Mouse (Mus musculus) embryonic facial prominence, embryonic 11.5 days (tissue): ENCODE measurements around the gene Angel1. TPM values are rescaled to one million over a fixed set of nuclear protein-coding genes. Genes with fewer than 3 reads are reported as not detected.

Source experiments
- ATAC-seq: fragments of 200-750 bp; cut with Nextera tagmentation; replicated peaks from 2 replicates; pipeline ENCODE4 v1.8.0; 2017; ENCODE audit warnings: low read depth; ENCODE audit not compliant: insufficient number of reproducible peaks, low FRiP score, low TSS enrichment
- DNase-seq: peaks from one replicate; pipeline ENCODE4 v3.0.0-alpha.2; 2015; ENCODE audit warnings: low spot score
- H3K27ac ChIP-seq: fragments of 300-500 bp; sonication (generic); replicated peaks from 2 replicates; pipeline ENCODE4 v1.5.1; 2014; ENCODE audit warnings: mild to moderate bottlenecking, low read depth, low read length, control low read depth
- H3K27me3 ChIP-seq: fragments of 300-500 bp; sonication (generic); 2 replicates; pipeline ENCODE4 v1.6.1; 2014; ENCODE audit warnings: mild to moderate bottlenecking, low read length, moderate library complexity, mixed read lengths; ENCODE audit not compliant: control insufficient read depth, insufficient read depth
- H3K36me3 ChIP-seq: fragments of 300-500 bp; sonication (generic); replicated peaks from 2 replicates; pipeline ENCODE4 v1.6.1; 2014; ENCODE audit warnings: low read depth, mild to moderate bottlenecking, low read length, moderate library complexity, mixed read lengths; ENCODE audit not compliant: control insufficient read depth, insufficient read depth
- H3K4me1 ChIP-seq: fragments of 300-500 bp; sonication (generic); 2 replicates; pipeline ENCODE4 v1.6.1; 2014; ENCODE audit warnings: low read length, mixed read lengths; ENCODE audit not compliant: control insufficient read depth, insufficient read depth
- H3K4me2 ChIP-seq: fragments of 300-500 bp; sonication (generic); 2 replicates; pipeline ENCODE4 v1.6.1; 2014; ENCODE audit warnings: low read depth, mild to moderate bottlenecking, control low read depth, low read length, moderate library complexity
- H3K4me3 ChIP-seq: fragments of 300-500 bp; sonication (generic); 2 replicates; pipeline ENCODE4 v1.5.1; 2014; ENCODE audit warnings: low read depth, low read length, control low read depth
- H3K9ac ChIP-seq: fragments of 300-500 bp; sonication (generic); replicated peaks from 2 replicates; pipeline ENCODE4 v1.6.1; 2014; ENCODE audit warnings: mild to moderate bottlenecking, control low read depth, low read length
- H3K9me3 ChIP-seq: fragments of 300-500 bp; sonication (generic); replicated peaks from 2 replicates; pipeline ENCODE4 v1.6.1; 2016; ENCODE audit warnings: mild to moderate bottlenecking, low read length, inconsistent platforms, mixed read lengths; ENCODE audit not compliant: control insufficient read depth
- WGBS: fragments of 180-500 bp; shearing (Covaris S2); extraction: QIAGEN DNeasy Blood & Tissue Kit; methylation state at CpG from one replicate; pipeline ENCODE4 v1.1.7; 2014; 5-methylcytosine and 5-hydroxymethylcytosine counted together
- polyA plus RNA-seq: library from polyadenylated mRNA; unstranded; fragments of >200 nt; fragmentation: Nextera tagmentation; extraction: Ambion mirVana; gene quantifications from 2 replicates; pipeline ENCODE4 v1.2.1, GENCODE M21; 2014

The Angel1 gene
- polyA plus RNA-seq, 1 experiment from 2014 or later: 10.9 TPM

DNA sequence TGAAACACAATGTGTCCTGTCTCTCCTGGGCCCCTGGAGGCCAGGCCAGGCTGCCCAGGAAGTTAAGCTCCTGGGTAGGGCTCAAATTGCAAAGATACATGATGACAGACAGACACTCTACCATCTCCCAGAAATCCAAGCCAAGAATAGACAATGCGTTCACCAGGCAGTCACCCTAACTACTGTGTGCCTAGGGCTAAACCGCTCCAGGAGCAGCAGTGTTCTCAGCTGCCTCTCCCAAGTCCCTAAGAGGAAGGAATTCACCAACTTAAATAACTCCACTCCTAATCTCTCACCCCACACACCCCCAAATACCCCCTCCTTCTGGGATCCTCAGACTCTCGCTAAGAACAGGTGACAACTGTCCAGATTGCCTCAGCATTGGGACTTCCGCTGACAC, 54.2 kb downstream of the Angel1 start:
- ATAC-seq: no peak
- WGBS: 70% methylated on average over 4 of the region's 4 CpGs
- no peak overlapping the region for H3K27ac ChIP-seq
- H3K4me2 ChIP-seq: no peak overlapping the region
- no peaks in the 10 kb centered on the region; the same call in 1 of the 2 replicates for H3K9me3 ChIP-seq
- H3K27me3 ChIP-seq: no peaks in the 10 kb centered on the region
- no peaks in the 10 kb centered on the region for H3K36me3 ChIP-seq
- no peak overlapping the region for H3K9ac ChIP-seq
- no peak for DNase-seq
- no peak overlapping the region for H3K4me3 ChIP-seq
- no peaks in the 10 kb centered on the region for H3K4me1 ChIP-seq

DNA sequence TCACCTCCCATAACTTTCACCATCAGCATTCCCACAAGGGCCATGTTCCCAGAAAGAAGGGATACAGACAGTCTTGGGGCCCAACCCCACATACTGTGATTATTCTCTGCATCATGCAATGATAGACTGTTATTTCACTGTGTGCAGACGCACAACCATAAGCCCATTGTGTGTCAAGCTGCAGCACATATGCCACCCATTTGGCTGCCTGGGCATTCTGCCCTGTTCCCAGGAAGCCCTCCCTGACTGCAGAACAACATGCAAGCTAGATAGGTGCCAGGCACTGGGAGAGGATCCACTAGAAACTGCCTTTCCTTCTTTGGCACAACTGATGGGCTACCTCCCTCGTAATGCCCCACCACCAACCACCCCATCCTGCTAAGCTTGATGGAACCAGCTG, 57.9 kb downstream of the Angel1 start:
- DNase-seq (no peak), ATAC-seq (no peak)
- H3K9ac ChIP-seq: no peak overlapping the region
- WGBS: 88% methylated on average over 2 of the region's 2 CpGs
- no peaks in the 10 kb centered on the region for H3K9me3 ChIP-seq
- no peaks in the 10 kb centered on the region for H3K27me3 ChIP-seq
- no peak overlapping the region for H3K4me2 ChIP-seq
- H3K27ac ChIP-seq: no peak overlapping the region
- H3K4me1 ChIP-seq: no peaks in the 10 kb centered on the region
- no peaks in the 10 kb centered on the region for H3K36me3 ChIP-seq
- no peak overlapping the region for H3K4me3 ChIP-seq

GRCm38 (mm10) chr12:86665656-86666055, 60.6 kb downstream of the Angel1 start:
- WGBS: 65% methylated on average over 3 of the region's 3 CpGs
- Histone ChIP-seq H3K9ac (no peak overlapping the region), H3K4me1 (no peaks in the 10 kb centered on the region), H3K9me3 (no peaks in the 10 kb centered on the region), H3K4me2 (no peak overlapping the region), H3K4me3 (no peak overlapping the region), H3K27me3 (no peaks in the 10 kb centered on the region), H3K27ac (no peak overlapping the region), H3K36me3 (no peaks in the 10 kb centered on the region)
- no peak for DNase-seq
- no peak for ATAC-seq

GRCm38 (mm10) chr12:86660466-86660865, 65.8 kb downstream of the Angel1 start:
- H3K27ac ChIP-seq: no peak overlapping the region
- H3K4me1 ChIP-seq: no peaks in the 10 kb centered on the region
- no peaks in the 10 kb centered on the region for H3K9me3 ChIP-seq
- 81% methylated on average over 2 of the region's 2 CpGs for WGBS
- H3K4me3 ChIP-seq: no peak overlapping the region
- H3K27me3 ChIP-seq: no peaks in the 10 kb centered on the region
- no peaks in the 10 kb centered on the region for H3K36me3 ChIP-seq
- no peak overlapping the region for H3K4me2 ChIP-seq
- DNase-seq (no peak), ATAC-seq (no peak)
- no peak overlapping the region for H3K9ac ChIP-seq

DNA sequence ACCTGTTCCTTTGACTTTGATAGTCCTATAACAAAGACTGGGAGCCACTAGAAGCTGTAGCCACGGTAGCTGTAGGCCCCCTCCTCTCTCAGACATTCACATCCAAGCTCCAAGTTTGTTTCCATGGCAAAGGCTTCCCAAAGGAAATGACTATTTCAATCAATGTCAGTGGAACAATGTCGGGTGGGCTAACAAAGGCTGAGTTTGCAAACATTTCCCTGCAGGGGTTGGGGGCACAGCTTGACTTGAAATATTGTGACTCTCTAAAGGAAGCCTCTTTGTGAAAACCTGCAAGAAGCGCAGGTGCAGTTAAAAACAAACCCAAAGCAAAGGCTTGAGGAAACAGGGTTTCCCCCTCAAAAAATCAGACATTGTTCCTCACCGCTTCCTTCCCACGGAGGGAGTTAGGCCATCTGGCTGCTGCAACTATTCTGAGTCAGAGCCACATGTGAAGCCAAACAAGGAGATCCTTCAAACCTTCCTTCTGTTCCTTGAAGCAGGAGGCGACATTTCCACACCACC, 66.8 kb downstream of the Angel1 start:
- H3K36me3 ChIP-seq: no peaks in the 10 kb centered on the region
- no peak overlapping the region for H3K27ac ChIP-seq
- WGBS: 47% methylated on average over 6 of the region's 6 CpGs
- H3K4me3 ChIP-seq: no peak overlapping the region
- ATAC-seq: no peak
- H3K27me3 ChIP-seq: no peaks in the 10 kb centered on the region
- peak; percentile 25 for DNase-seq
- H3K4me1 ChIP-seq: no peaks in the 10 kb centered on the region
- no peak overlapping the region for H3K9ac ChIP-seq
- H3K9me3 ChIP-seq: no peaks in the 10 kb centered on the region
- no peak overlapping the region for H3K4me2 ChIP-seq

- 74% methylated on average over 4 of the region's 4 CpGs for WGBS
- Histone ChIP-seq H3K9me3 (no peaks in the 10 kb centered on the region), H3K4me1 (no peaks in the 10 kb centered on the region), H3K4me2 (no peak overlapping the region), H3K27me3 (no peaks in the 10 kb centered on the region), H3K36me3 (no peaks in the 10 kb centered on the region), H3K9ac (no peak overlapping the region), H3K27ac (no peak overlapping the region), H3K4me3 (no peak overlapping the region)
- ATAC-seq: no peak
- DNase-seq: no peak
These were observed 73.7 kb downstream of the Angel1 start for GRCm38 (mm10) chr12:86652570-86653041.

DNA sequence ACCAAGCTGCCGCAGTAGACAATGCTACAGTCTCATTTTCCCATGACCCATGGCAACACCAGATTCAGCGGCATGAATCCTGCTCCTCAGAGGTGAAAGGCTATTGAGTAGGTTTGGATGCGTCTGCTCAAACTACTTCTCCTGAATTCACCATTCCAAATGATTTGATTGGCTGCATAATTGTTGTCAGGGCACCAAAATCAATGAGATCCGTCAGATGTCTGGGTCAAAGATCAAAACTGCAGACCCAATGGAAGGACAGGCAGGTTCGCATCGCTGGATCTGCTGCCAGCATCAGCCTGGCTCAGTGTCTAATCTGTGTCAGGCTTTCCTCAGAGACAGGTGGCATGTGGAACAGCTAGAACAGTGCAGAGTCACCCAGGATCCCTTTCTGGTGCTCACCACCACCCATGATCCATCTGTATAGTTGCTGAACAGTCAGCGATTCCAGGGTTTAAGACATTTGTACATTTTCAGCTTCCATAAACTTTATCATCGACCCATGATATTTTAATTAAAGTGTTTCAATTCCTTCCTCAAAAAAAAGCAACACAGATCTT, 74.9 kb downstream of the Angel1 start:
- Histone ChIP-seq H3K36me3 (no peaks in the 10 kb centered on the region), H3K4me2 (no peak overlapping the region), H3K9ac (no peak overlapping the region), H3K4me1 (no peaks in the 10 kb centered on the region), H3K4me3 (no peak overlapping the region), H3K27me3 (no peaks in the 10 kb centered on the region), H3K27ac (no peak overlapping the region), H3K9me3 (no peaks in the 10 kb centered on the region)
- ATAC-seq (no peak), DNase-seq (no peak)
- 85% methylated on average over 8 of the region's 8 CpGs for WGBS
